Mouse (Mus musculus) thymus, adult 2 months (tissue): ENCODE measurements around the gene Tmem120a. TPM values are rescaled to one million over a fixed set of nuclear protein-coding genes. Genes with fewer than 3 reads are reported as not detected.

ENCODE experiments used
- DNase-seq: peaks from one replicate; pipeline ENCODE4 v3.0.0; 2021
- H3K27ac ChIP-seq: fragments of 200-500 bp; 2 replicates; pipeline ENCODE4 v1.5.1; 2012; ENCODE audit warnings: low read length, control low read depth; ENCODE audit not compliant: control insufficient read depth, insufficient read depth
- H3K27me3 ChIP-seq: fragments of 200-500 bp; 2 replicates; pipeline ENCODE4 v1.6.1; 2012; ENCODE audit warnings: mild to moderate bottlenecking, low read length, moderate library complexity, mixed read lengths; ENCODE audit not compliant: control insufficient read depth, insufficient read depth
- H3K36me3 ChIP-seq: fragments of 200-500 bp; 2 replicates; pipeline ENCODE4 v1.6.1; 2012; ENCODE audit warnings: mild to moderate bottlenecking, low read length, moderate library complexity; ENCODE audit not compliant: control insufficient read depth, insufficient read depth
- H3K4me1 ChIP-seq: fragments of 200-500 bp; replicated peaks from 2 replicates; pipeline ENCODE4 v1.6.1; 2012; ENCODE audit warnings: low read length; ENCODE audit not compliant: control insufficient read depth, insufficient read depth
- H3K4me3 ChIP-seq: fragments of 200-500 bp; 2 replicates; pipeline ENCODE4 v1.5.1; 2012; ENCODE audit warnings: mild to moderate bottlenecking, low read length, control low read depth, moderate library complexity; ENCODE audit not compliant: control insufficient read depth, insufficient read depth
- CTCF ChIP-seq: fragments of 200-500 bp; IDR thresholded peaks from 2 replicates; pipeline ENCODE4 v1.5.1; 2012; ENCODE audit warnings: mild to moderate bottlenecking, control low read depth, low read length, moderate library complexity, borderline replicate concordance; ENCODE audit not compliant: control insufficient read depth, poor library complexity, insufficient read depth; ENCODE audit errors: extremely low read depth
- POLR2A ChIP-seq: fragments of 200-500 bp; IDR thresholded peaks from 2 replicates; pipeline ENCODE4 v1.6.1; 2012; ENCODE audit warnings: mild to moderate bottlenecking, low read length, control low read depth, moderate library complexity; ENCODE audit not compliant: control insufficient read depth, poor library complexity, insufficient read depth; ENCODE audit errors: extremely low read depth
- WGBS: fragments of 180-500 bp; shearing (Covaris S2); methylation state at CpG from one replicate; pipeline ENCODE4 v1.1.7; 2018; 5-methylcytosine and 5-hydroxymethylcytosine counted together
- polyA plus RNA-seq: library from polyadenylated mRNA; depleted of rRNA; stranded (reverse); fragments of >200 nt; gene quantifications from 2 replicates; pipeline ENCODE4 v1.2.3, GENCODE M21; 2012

Gene Tmem120a
- polyA plus RNA-seq, 1 experiment = 37.7 TPM

GRCm38 (mm10) chr5:135727871-135728270, 16.4 kb downstream of the Tmem120a start:
- H3K27ac ChIP-seq = no peak overlapping the region
- TF ChIP-seq POLR2A (no peak), CTCF (no peak)
- H3K4me3 ChIP-seq = no peak overlapping the region
- peaks cover 25% of the 10 kb centered on the region for H3K36me3 ChIP-seq
- H3K27me3 ChIP-seq = no peaks in the 10 kb centered on the region
- DNase-seq = no peak
- 93% methylated on average over 9 of the region's 9 CpGs for WGBS
- H3K4me1 ChIP-seq = no peaks in the 10 kb centered on the region

GRCm38 (mm10) chr5:135726641-135727346, 17.5 kb downstream of the Tmem120a start:
- H3K36me3 ChIP-seq = peaks cover 14% of the 10 kb centered on the region
- WGBS = 94% methylated on average over 2 of the region's 2 CpGs
- no peak for TF ChIP-seq CTCF
- no peak for TF ChIP-seq POLR2A
- no peaks in the 10 kb centered on the region for H3K4me1 ChIP-seq
- H3K4me3 ChIP-seq = no peak overlapping the region
- DNase-seq = no peak
- H3K27ac ChIP-seq = no peak overlapping the region
- H3K27me3 ChIP-seq = no peaks in the 10 kb centered on the region

- 99% methylated on average over 6 of the region's 6 CpGs for WGBS
- peaks cover 14% of the 10 kb centered on the region for H3K36me3 ChIP-seq
- TF ChIP-seq CTCF (no peak), POLR2A (no peak)
Measured at GRCm38 (mm10) chr5:135725991-135726390, 18.3 kb downstream of the Tmem120a start.

GRCm38 (mm10) chr5:135725391-135725841, 18.8 kb downstream of the Tmem120a start:
- no peak for DNase-seq
- no peaks in the 10 kb centered on the region for H3K4me1 ChIP-seq
- peaks cover 11% of the 10 kb centered on the region for H3K36me3 ChIP-seq
- H3K27ac ChIP-seq = no peak overlapping the region
- TF ChIP-seq CTCF (no peak), POLR2A (no peak)
- WGBS = 94% methylated on average over 8 of the region's 8 CpGs
- H3K4me3 ChIP-seq = no peak overlapping the region
- H3K27me3 ChIP-seq = no peaks in the 10 kb centered on the region

More at GRCm38 (mm10) chr5:135725991-135726390, 18.3 kb downstream of the Tmem120a start:
- Histone ChIP-seq H3K27me3 (no peaks in the 10 kb centered on the region), H3K4me1 (no peaks in the 10 kb centered on the region), H3K4me3 (no peak overlapping the region), H3K27ac (no peak overlapping the region)
- no peak for DNase-seq

GRCm38 (mm10) chr5:135724536-135725322, 19.5 kb downstream of the Tmem120a start:
- Histone ChIP-seq H3K4me3 (no peak overlapping the region), H3K36me3 (peaks cover 4% of the 10 kb centered on the region), H3K27ac (no peak overlapping the region), H3K27me3 (no peaks in the 10 kb centered on the region), H3K4me1 (no peaks in the 10 kb centered on the region)
- DNase-seq = no peak
- no peak for TF ChIP-seq CTCF
- TF ChIP-seq POLR2A = no peak
- whole genome bisulfite sequencing = 92% methylated on average over 9 of the region's 9 CpGs

GRCm38 (mm10) chr5:135723165-135723751, 21.0 kb downstream of the Tmem120a start:
- H3K27me3 ChIP-seq = no peaks in the 10 kb centered on the region
- H3K27ac ChIP-seq = no peak overlapping the region
- H3K4me3 ChIP-seq = no peak overlapping the region
- no peaks in the 10 kb centered on the region for H3K4me1 ChIP-seq
- TF ChIP-seq POLR2A = no peak
- no peak for TF ChIP-seq CTCF
- WGBS = 67% methylated on average over 3 of the region's 3 CpGs
- no peak for DNase-seq
- no peaks in the 10 kb centered on the region for H3K36me3 ChIP-seq
